Mouse (Mus musculus): ENCODE results near the gene Gnb1l. TPM values are rescaled to one million over a fixed set of nuclear protein-coding genes. Genes with fewer than 3 reads are reported as not detected.
A peak's percentile ranks its signal among the peaks of the same experiment; 100 is the strongest.
"Not testable (repeated sequence)": the region's sequence is repeated elsewhere in the genome, so short reads cannot be mapped to it uniquely, and the experiment has no call there.

Gene Gnb1l
- polyA plus RNA-seq, 1 experiment from 2014 or later: 16.4 TPM

- no peak overlapping the region for H3K9ac ChIP-seq (replicated peaks)
- no peak overlapping the region for H3K4me3 ChIP-seq
- no peak overlapping the region for H3K4me2 ChIP-seq (replicated peaks)
- no peaks in the 10 kb centered on the region for H3K27me3 ChIP-seq
- H3K4me1 ChIP-seq: no peaks in the 10 kb centered on the region
- ATAC-seq (replicated peaks): no peak
- no peaks in the 10 kb centered on the region for H3K9me3 ChIP-seq
- H3K36me3 ChIP-seq: no peaks in the 10 kb centered on the region
- H3K27ac ChIP-seq (replicated peaks): no peak overlapping the region
These were observed 19.6 kb downstream of the Gnb1l start for GRCm38 (mm10) chr16:18518091-18518490.

GRCm38 (mm10) chr16:18523563-18524245 lies 25.2 kb downstream of the Gnb1l start:
- WGBS: 80% methylated on average over 8 of the region's 8 CpGs

GRCm38 (mm10) chr16:18528656-18529055 lies 30.1 kb downstream of the Gnb1l start:
- Histone ChIP-seq H3K27me3 (no peaks in the 10 kb centered on the region), H3K27ac (replicated peaks) (no peak overlapping the region), H3K4me3 (no peak overlapping the region), H3K4me2 (replicated peaks) (no peak overlapping the region), H3K9me3 (no peaks in the 10 kb centered on the region), H3K4me1 (no peaks in the 10 kb centered on the region), H3K9ac (replicated peaks) (no peak overlapping the region), H3K36me3 (no peaks in the 10 kb centered on the region)
- WGBS: 83% methylated on average over 5 of the region's 5 CpGs
- no peak for ATAC-seq (replicated peaks)

More at GRCm38 (mm10) chr16:18523563-18524245, 25.2 kb downstream of the Gnb1l start:
- H3K27me3 ChIP-seq: no peaks in the 10 kb centered on the region
- no peaks in the 10 kb centered on the region for H3K9me3 ChIP-seq
- H3K4me2 ChIP-seq (replicated peaks): no peak overlapping the region
- H3K4me3 ChIP-seq: no peak overlapping the region
- no peaks in the 10 kb centered on the region for H3K4me1 ChIP-seq
- no peak for ATAC-seq (replicated peaks)
- H3K36me3 ChIP-seq: no peaks in the 10 kb centered on the region
- H3K27ac ChIP-seq (replicated peaks): no peak overlapping the region
- H3K9ac ChIP-seq (replicated peaks): no peak overlapping the region

GRCm38 (mm10) chr16:18533061-18533460 lies 34.5 kb downstream of the Gnb1l start:
- not testable (repeated sequence) for H3K36me3 ChIP-seq; H3K4me2 ChIP-seq (replicated peaks); H3K27me3 ChIP-seq; H3K4me1 ChIP-seq; H3K9ac ChIP-seq (replicated peaks); H3K27ac ChIP-seq (replicated peaks); H3K9me3 ChIP-seq; H3K4me3 ChIP-seq
- ATAC-seq (replicated peaks): peak; percentile 98
- WGBS: 95% methylated on average over 7 of the region's 7 CpGs

- no peak overlapping the region for H3K4me3 ChIP-seq
- H3K27me3 ChIP-seq: no peaks in the 10 kb centered on the region
- WGBS: 88% methylated on average over 3 of the region's 3 CpGs
- ATAC-seq (replicated peaks): 0 out of 2 replicates have a peak, but pooled peaks have one; percentile 19
- no peak overlapping the region for H3K27ac ChIP-seq (replicated peaks)
- H3K4me1 ChIP-seq: no peaks in the 10 kb centered on the region
- H3K36me3 ChIP-seq: no peaks in the 10 kb centered on the region
- H3K9me3 ChIP-seq: no peaks in the 10 kb centered on the region
- H3K4me2 ChIP-seq (replicated peaks): no peak overlapping the region
- no peak overlapping the region for H3K9ac ChIP-seq (replicated peaks)
These were observed 39.0 kb downstream of the Gnb1l start for GRCm38 (mm10) chr16:18537407-18537990.

GRCm38 (mm10) chr16:18539281-18539680 lies 40.8 kb downstream of the Gnb1l start:
- Histone ChIP-seq H3K4me1 (peaks cover 9% of the 10 kb centered on the region), H3K4me2 (replicated peaks) (no peak overlapping the region), H3K9ac (replicated peaks) (no peak overlapping the region), H3K27me3 (no peaks in the 10 kb centered on the region), H3K36me3 (no peaks in the 10 kb centered on the region), H3K27ac (replicated peaks) (no peak overlapping the region), H3K4me3 (no peak overlapping the region), H3K9me3 (no peaks in the 10 kb centered on the region)
- WGBS: 85% methylated on average over 6 of the region's 6 CpGs
- ATAC-seq (replicated peaks): no peak

- WGBS: 41% methylated on average over 8 of the region's 8 CpGs
- Histone ChIP-seq H3K4me1 (peaks cover 23% of the 10 kb centered on the region), H3K4me2 (replicated peaks) (no peak overlapping the region), H3K4me3 (no peak overlapping the region), H3K9ac (replicated peaks) (no peak overlapping the region), H3K27me3 (no peaks in the 10 kb centered on the region), H3K36me3 (no peaks in the 10 kb centered on the region), H3K27ac (replicated peaks) (peak overlapping the region; percentile 38), H3K9me3 (no peaks in the 10 kb centered on the region)
- peak; percentile 66 for ATAC-seq (replicated peaks)
These were observed 44.8 kb downstream of the Gnb1l start for GRCm38 (mm10) chr16:18543151-18543829.

GRCm38 (mm10) chr16:18547891-18548290 lies 49.4 kb downstream of the Gnb1l start:
- Histone ChIP-seq H3K27ac (replicated peaks) (no peak overlapping the region), H3K36me3 (no peaks in the 10 kb centered on the region), H3K9me3 (no peaks in the 10 kb centered on the region), H3K27me3 (no peaks in the 10 kb centered on the region), H3K4me1 (peaks cover 23% of the 10 kb centered on the region), H3K4me2 (replicated peaks) (no peak overlapping the region), H3K4me3 (no peak overlapping the region), H3K9ac (replicated peaks) (no peak overlapping the region)
- no peak for ATAC-seq (replicated peaks)
- 38% methylated on average over 5 of the region's 5 CpGs for WGBS

- ATAC-seq (replicated peaks): no peak
- Histone ChIP-seq H3K9me3 (no peaks in the 10 kb centered on the region), H3K4me1 (peaks cover 8% of the 10 kb centered on the region), H3K27ac (replicated peaks) (no peak overlapping the region), H3K27me3 (no peaks in the 10 kb centered on the region), H3K4me3 (no peak overlapping the region), H3K4me2 (replicated peaks) (no peak overlapping the region), H3K36me3 (no peaks in the 10 kb centered on the region), H3K9ac (replicated peaks) (no peak overlapping the region)
- 47% methylated on average over 9 of the region's 9 CpGs for WGBS
These were observed 53.1 kb downstream of the Gnb1l start for GRCm38 (mm10) chr16:18551604-18552003.

GRCm38 (mm10) chr16:18552106-18552710 lies 53.7 kb downstream of the Gnb1l start:
- H3K9me3 ChIP-seq: no peaks in the 10 kb centered on the region
- peaks cover 8% of the 10 kb centered on the region; the same call in 1 of the 2 replicates for H3K4me1 ChIP-seq
- WGBS: 79% methylated on average over 11 of the region's 11 CpGs
- H3K4me3 ChIP-seq: no peak overlapping the region
- no peak for ATAC-seq (replicated peaks)
- no peak overlapping the region for H3K4me2 ChIP-seq (replicated peaks)
- H3K27ac ChIP-seq (replicated peaks): no peak overlapping the region
- H3K27me3 ChIP-seq: no peaks in the 10 kb centered on the region
- no peak overlapping the region for H3K9ac ChIP-seq (replicated peaks)
- no peaks in the 10 kb centered on the region for H3K36me3 ChIP-seq

GRCm38 (mm10) chr16:18554721-18555120 lies 56.2 kb downstream of the Gnb1l start:
- no peak overlapping the region for H3K27ac ChIP-seq (replicated peaks)
- no peaks in the 10 kb centered on the region for H3K36me3 ChIP-seq
- H3K4me2 ChIP-seq (replicated peaks): no peak overlapping the region
- H3K9me3 ChIP-seq: no peaks in the 10 kb centered on the region
- H3K4me1 ChIP-seq: no peaks in the 10 kb centered on the region
- H3K27me3 ChIP-seq: no peaks in the 10 kb centered on the region
- no peak overlapping the region for H3K4me3 ChIP-seq
- 73% methylated on average over 2 of the region's 2 CpGs for WGBS
- no peak overlapping the region for H3K9ac ChIP-seq (replicated peaks)
- ATAC-seq (replicated peaks): no peak

- Histone ChIP-seq H3K9me3 (no peaks in the 10 kb centered on the region), H3K4me1 (no peaks in the 10 kb centered on the region), H3K27me3 (no peaks in the 10 kb centered on the region), H3K9ac (replicated peaks) (no peak overlapping the region), H3K4me2 (replicated peaks) (no peak overlapping the region), H3K36me3 (no peaks in the 10 kb centered on the region), H3K4me3 (no peak overlapping the region), H3K27ac (replicated peaks) (no peak overlapping the region)
- ATAC-seq (replicated peaks): no peak
- 85% methylated on average over 17 of the region's 17 CpGs for WGBS
These were observed 56.9 kb downstream of the Gnb1l start for GRCm38 (mm10) chr16:18555235-18555935.

Data from forebrain, embryonic 15.5 days (tissue).